Mouse (Mus musculus) adrenal gland (tissue): Measurements from ENCODE around the gene Nt5c3.
"Not testable (repeated sequence)": the region's sequence is repeated elsewhere in the genome, so short reads cannot be mapped to it uniquely, and the experiment has no call there.

Experiments used
- intact Hi-C: fragments of 180-260 bp; cut with DNase I; formaldehyde crosslinking; loops from one replicate; pipeline ENCODE4 v1.15.1; 2025

The Nt5c3 gene

DNA sequence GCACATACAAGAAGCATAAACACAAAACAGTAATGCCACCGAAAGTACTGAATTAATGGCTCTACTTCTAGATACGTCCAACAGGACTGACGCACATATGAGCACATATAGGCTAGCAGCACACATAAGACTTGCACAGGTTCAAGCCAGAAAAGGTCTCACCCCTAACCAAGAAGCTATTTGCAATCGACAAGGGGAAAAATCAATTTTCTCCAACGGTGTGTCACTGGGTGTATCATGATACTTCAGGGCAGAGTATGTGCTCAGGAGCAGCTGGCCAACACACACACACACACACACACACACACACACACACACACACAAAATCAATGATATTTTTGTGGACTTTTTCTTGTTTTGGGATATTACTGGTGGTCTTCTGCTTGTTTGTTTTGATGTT lies 18.2 kb downstream of the Nt5c3 start:
- intact Hi-C loops: loop anchor here (10.0 kb wide), 1 partner anchor 669 kb away; no protein-coding TSS in a partner anchor

DNA sequence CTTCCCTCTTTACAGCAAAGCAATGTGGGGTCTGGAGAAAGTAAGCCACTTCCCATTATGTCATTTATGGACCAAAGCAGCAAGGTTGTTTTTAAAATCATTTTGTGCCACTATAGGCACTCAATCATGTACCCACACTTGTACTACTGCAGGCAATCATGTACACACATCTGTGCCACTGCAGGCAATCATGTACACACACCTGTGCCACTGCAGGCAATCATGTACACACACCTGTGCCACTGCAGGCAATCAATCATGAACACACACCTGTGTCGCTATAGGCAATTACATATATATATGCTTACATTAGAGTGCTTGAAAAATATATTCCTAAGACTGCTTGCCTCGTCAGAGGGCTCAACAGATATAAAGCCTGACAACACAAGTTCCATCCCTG lies 18.8 kb downstream of the Nt5c3 start:
- intact Hi-C loops: loop anchor here (10.0 kb wide), 1 partner anchor 670 kb away; no protein-coding TSS in a partner anchor

DNA sequence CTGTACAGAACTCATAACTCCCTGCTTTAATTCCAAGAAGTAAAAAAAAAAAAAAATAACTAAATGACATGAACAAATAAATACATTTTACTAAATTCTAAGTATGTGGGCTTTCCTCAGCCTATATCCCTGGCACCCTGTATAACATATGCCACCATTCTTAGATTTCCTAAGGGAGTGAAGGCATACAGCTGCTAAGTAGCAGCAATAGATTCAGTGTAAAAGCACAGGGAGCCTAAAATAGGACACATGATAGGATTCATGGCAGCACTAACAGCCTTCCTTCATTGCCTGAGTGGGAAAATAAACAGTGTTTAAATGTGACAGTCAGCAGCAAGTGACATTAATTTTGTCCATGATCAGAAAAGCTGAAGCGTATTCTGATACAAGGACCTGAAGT lies 19.4 kb downstream of the Nt5c3 start:
- intact Hi-C loops: loop anchor here (10.0 kb wide), 1 partner anchor 670 kb away; no protein-coding TSS in a partner anchor

DNA sequence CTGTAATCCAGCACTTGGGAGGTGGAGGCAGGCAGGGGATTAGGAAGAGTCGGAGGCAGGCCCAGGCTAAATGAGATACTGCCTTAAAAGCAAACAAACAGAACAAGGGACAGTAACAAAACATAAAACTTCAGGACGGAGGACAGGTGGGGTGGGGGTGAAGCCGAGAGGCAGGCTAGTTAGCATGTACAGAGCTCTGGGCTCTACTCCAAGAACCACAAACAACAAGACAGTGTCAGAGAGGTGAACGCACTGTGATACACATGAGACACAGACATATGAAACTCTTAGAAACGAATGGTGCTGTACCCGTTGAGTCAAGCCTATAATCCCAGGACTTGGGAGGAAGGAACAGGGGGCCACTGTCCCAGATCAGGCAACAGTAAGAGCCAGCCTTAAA lies 19.9 kb downstream of the Nt5c3 start:
- intact Hi-C loops: loop anchor here (10.0 kb wide), 1 partner anchor 671 kb away; no protein-coding TSS in a partner anchor

- intact Hi-C loops: loop anchor here (10.0 kb wide), 1 partner anchor 672 kb away; no protein-coding TSS in a partner anchor
Measured at GRCm38 (mm10) chr6:56902606-56903520, 20.9 kb downstream of the Nt5c3 start.

DNA sequence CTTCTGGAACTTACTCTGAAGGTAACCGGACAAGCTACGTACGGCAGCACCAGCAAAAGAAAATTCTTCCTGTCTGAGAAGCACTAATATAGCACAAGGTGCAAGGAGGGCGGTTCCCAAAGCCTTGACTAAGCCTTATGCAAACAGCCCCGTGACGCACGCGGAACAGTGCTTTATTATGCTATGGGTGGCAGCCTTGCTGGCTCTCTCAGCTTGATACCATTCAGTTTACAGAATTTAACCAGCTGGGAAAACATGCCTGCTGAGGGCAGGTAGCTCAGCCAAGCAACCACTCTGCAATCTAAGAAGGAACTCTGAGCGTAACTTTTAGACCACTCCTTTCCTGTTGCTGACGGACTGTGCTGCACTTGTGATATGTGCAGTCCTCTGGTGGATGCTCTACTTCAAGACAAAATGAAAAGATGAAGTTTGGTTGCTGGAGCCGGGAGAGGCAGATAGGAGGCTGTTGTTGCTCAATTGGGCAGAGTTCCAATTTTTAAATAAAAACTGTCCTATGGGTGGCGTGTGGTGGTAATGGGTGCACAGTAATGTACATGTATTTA lies 21.8 kb downstream of the Nt5c3 start:
- intact Hi-C loops: loop anchor here (10.0 kb wide), 1 partner anchor 673 kb away; no protein-coding TSS in a partner anchor

DNA sequence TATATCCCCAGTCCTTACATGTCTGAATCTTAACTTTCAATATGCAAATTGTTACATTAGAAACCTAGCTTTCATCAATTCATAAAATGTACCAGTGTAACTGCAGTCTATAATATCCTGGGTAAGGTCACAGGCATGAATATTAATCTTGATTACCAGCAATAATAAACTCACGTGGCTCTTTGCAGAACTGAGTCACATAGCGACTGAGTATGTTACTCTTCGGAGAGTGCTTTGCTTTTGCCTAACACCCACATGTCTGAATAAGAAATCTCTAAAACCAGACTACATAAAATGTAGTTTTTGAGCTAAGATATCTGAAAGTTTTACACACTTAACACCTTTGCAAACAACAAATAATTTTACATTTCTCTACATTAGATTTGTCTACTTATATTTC lies 22.4 kb downstream of the Nt5c3 start:
- intact Hi-C loops: loop anchor here (10.0 kb wide), 1 partner anchor 673 kb away; no protein-coding TSS in a partner anchor

DNA sequence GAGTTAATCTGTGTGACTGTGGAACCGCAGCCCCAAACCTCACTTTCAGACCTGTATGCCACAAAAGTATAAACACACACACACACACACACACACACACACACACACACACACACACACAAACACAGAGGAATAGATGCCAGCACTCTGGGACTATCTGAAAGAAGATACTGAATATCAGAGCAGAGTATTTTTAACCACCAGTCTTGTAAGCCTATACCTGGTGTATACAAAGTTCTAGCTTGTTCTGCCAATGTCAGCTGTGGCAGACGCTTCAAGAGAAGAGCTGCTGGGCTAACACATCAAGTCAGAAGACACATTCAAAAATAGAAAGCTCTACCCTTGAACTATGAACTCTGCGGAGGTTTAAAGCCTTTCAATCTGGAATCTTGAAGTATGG lies 24.1 kb downstream of the Nt5c3 start:
- intact Hi-C loops: no loop called here

GRCm38 (mm10) chr6:56890762-56891161 lies 33.0 kb downstream of the Nt5c3 start:
- intact Hi-C loops: no loop called here

GRCm38 (mm10) chr6:56888561-56888960 lies 35.2 kb downstream of the Nt5c3 start:
- intact Hi-C loops: no loop called here

GRCm38 (mm10) chr6:56879352-56879955 lies 44.3 kb downstream of the Nt5c3 start:
- intact Hi-C loops: no loop called here

- intact Hi-C loops: no loop called here
Measured at GRCm38 (mm10) chr6:56877985-56878384, 45.7 kb downstream of the Nt5c3 start.

DNA sequence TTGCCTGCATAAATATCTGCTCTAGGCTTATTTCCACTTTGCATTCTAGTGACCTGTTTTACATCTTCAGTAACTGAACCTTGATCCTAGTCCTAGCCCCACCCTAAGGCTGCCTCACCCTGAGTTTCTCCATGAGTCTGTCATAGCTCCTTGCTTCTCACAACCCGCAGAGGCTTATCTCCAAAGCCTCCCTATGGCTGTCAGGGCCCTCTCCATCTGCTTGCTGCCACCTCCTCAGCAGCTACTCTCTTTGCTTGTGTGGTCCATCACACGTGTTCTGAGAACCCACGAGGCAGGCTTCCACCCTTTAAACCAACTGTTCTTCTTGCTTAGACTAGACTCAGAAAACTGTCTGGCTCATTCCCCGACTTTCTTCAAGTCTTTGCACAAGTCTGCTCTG lies 46.9 kb downstream of the Nt5c3 start:
- intact Hi-C loops: no loop called here

- intact Hi-C loops: no loop called here
Measured at GRCm38 (mm10) chr6:56870027-56870426, 53.7 kb downstream of the Nt5c3 start.

GRCm38 (mm10) chr6:56868565-56868964 lies 55.2 kb downstream of the Nt5c3 start:
- intact Hi-C loops: no loop called here

DNA sequence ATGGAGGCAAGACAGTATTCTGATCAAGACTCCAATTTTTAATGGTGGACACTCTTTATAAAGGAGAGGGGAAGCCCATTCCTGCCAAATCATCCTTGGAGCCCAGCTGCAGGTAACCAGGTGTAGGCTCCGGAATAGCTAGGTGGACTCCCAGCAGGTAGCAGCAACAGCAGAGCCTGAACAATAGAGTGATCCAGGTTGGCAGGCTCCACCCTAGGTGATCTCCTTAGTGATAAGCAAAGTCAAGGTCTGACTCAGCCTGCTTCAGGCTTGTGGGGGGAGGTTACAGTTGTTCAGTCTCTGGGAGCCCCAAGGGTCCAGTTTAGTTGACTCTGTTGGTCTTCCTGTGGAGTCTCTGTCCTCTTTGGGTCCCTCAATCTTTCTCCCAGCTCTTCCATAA lies 56.8 kb downstream of the Nt5c3 start:
- intact Hi-C loops: not testable (repeated sequence)

- intact Hi-C loops: no loop called here
Measured at GRCm38 (mm10) chr6:56860205-56860848, 63.4 kb downstream of the Nt5c3 start.

DNA sequence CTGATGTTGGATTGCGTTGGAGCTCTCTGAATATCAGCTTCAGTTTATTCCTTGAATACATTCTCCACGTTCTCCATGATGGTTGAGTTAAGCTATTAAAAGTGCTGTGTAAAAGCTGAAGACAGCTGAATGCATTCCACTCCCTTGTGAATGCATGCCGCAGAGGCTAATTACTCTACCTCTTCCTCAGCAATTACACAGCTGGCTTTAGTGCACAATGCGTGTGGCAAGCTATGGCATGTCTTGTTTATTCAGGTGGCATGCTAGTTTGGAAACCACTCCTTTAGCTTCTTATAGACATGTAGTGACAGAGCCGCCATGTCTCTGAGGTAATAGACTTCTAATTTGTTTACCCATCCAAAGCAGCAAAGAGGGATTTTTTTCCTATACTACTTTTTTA lies 67.0 kb downstream of the Nt5c3 start:
- intact Hi-C loops: no loop called here

DNA sequence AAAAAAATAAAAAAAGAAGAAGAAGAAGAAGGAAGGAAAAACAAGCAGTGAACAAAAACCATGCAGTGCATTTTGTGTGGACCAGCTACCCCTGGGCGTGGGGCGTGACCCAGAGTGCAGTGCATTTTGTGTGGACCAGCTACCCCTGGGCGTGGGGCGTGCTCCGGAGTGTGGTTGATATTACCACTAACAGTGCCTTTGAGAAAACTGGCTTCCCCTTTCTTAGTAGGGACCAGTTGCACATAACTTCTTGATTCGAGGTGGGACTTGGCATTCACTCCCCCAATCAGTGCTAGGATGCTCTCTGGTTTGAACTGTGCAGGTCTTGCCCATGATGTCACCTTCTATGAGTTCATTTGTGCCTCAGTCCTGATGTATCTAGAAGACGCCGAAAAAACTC lies 68.9 kb downstream of the Nt5c3 start:
- intact Hi-C loops: no loop called here

- intact Hi-C loops: no loop called here
Measured at GRCm38 (mm10) chr6:56850315-56850714, 73.4 kb downstream of the Nt5c3 start.

GRCm38 (mm10) chr6:56848974-56849373 lies 74.8 kb downstream of the Nt5c3 start:
- intact Hi-C loops: no loop called here
